Mouse (Mus musculus): ENCODE measurements at regions not wholly inside any gene's neighbourhood (a gene's known extent, or its start where the extent isn't known, plus 50 kb on each side); places are given as distances from the start of the nearest gene placed in this dataset.

DNA sequence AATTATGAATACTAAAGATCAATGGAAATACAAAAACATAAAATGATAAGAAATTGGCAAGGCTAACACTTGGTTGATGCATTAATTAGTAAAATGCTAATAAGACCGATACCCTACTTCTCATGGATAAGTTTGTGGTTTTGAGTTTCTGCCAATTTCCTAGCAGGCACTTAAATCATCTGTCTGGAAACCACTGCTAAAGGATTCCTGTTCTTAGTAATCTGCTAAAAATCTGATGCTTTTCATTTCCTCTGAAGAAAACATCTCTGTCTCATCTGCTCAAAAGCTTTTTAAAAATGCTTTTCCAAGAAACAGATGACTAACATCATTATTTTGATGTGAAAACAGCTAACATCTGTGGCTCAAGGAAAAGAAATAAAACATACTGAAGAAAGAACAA is 321.4 kb upstream of the Pcdh7 start:
- WGBS = 48% methylated on average over 1 of the region's 1 CpGs
- Histone ChIP-seq H3K4me1 (ENCODE audit: insufficient read depth, low read length) (no peaks in the 10 kb centered on the region), H3K36me3 (ENCODE audit: insufficient read depth, low read length) (no peaks in the 10 kb centered on the region), H3K9me3 (ENCODE audit: low read length) (no peaks in the 10 kb centered on the region), H3K27me3 (ENCODE audit: insufficient read depth, low read length) (no peaks in the 10 kb centered on the region), H3K9ac (replicated peaks; ENCODE audit: low read length) (no peak overlapping the region), H3K27ac (no peak overlapping the region), H3K4me3 (ENCODE audit: low read length) (no peak overlapping the region), H3K4me2 (ENCODE audit: low read depth, low read length) (no peak overlapping the region)
- ATAC-seq = no peak
- no peak for DNase-seq (ENCODE audit: low spot score)
- TF ChIP-seq CTCF (IDR thresholded peaks at IDR 0.05; ENCODE audit: low read depth) = no peak

GRCm38 (mm10) chr5:57418216-57418615 is 299.6 kb upstream of the Pcdh7 start:
- no peak for TF ChIP-seq CTCF (IDR thresholded peaks at IDR 0.05; ENCODE audit: low read depth)
- no peak overlapping the region for H3K4me3 ChIP-seq (ENCODE audit: low read length)
- 57% methylated on average over 2 of the region's 2 CpGs for WGBS
- H3K4me1 ChIP-seq (ENCODE audit: insufficient read depth, low read length) = no peaks in the 10 kb centered on the region
- DNase-seq (ENCODE audit: low spot score) = peak; percentile 38
- ATAC-seq = peak; percentile 53; the same call in 1 of the 2 replicates
- H3K27ac ChIP-seq = no peak overlapping the region
- no peaks in the 10 kb centered on the region for H3K27me3 ChIP-seq (ENCODE audit: insufficient read depth, low read length)
- H3K9me3 ChIP-seq (ENCODE audit: low read length) = no peaks in the 10 kb centered on the region
- H3K36me3 ChIP-seq (ENCODE audit: insufficient read depth, low read length) = no peaks in the 10 kb centered on the region
- no peak overlapping the region for H3K4me2 ChIP-seq (ENCODE audit: low read depth, low read length)
- no peak overlapping the region for H3K9ac ChIP-seq (replicated peaks; ENCODE audit: low read length)

DNA sequence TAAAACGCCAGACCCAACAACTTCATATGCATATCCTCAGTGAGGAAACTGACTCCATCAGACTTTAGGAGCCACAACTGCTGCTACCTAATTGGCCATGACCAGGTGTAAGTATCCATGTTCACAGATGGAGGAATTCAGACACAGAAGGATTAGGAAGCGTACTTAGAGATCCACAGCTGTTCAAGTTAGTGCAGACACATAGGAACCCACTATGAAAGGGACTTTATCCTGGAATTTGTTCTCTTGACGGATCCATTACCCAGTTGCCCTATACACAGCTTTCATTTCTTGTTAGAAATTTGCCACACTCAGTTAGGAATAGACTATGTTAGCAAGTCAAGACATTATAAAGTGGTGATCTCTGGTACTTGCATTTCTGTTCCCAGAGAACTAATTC is 266.7 kb upstream of the Pcdh7 start:
- H3K36me3 ChIP-seq (ENCODE audit: insufficient read depth, low read length) = no peaks in the 10 kb centered on the region
- WGBS = 81% methylated on average over 3 of the region's 3 CpGs

DNA sequence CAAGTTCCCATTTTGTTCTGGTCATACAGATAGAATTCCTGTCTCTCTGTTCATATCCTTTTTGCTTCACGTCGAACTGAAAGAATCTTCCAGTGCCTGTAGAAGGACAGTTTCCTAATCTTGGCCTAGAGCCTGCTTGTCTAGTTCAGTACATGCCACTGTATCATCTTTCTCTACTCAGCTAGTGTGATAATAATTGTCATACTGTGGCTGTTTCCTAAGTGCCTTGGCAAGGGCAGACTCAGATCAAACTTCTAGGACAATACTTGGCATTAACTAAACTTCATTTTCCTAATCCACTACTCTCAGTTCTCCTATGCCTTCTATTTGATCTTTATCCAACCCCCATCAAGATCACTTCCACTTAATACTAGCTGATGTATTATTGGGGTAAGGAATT is 266.3 kb upstream of the Pcdh7 start:
- no peak overlapping the region for H3K4me3 ChIP-seq (ENCODE audit: low read length)
- no peaks in the 10 kb centered on the region for H3K36me3 ChIP-seq (ENCODE audit: insufficient read depth, low read length)
- TF ChIP-seq CTCF (IDR thresholded peaks at IDR 0.05; ENCODE audit: low read depth) = no peak
- no peak overlapping the region for H3K27ac ChIP-seq
- no peak for DNase-seq (ENCODE audit: low spot score)
- ATAC-seq = no peak
- WGBS = 90% methylated on average over 2 of the region's 2 CpGs
- no peak overlapping the region for H3K9ac ChIP-seq (replicated peaks; ENCODE audit: low read length)
- H3K27me3 ChIP-seq (ENCODE audit: insufficient read depth, low read length) = no peaks in the 10 kb centered on the region
- no peak overlapping the region for H3K4me2 ChIP-seq (ENCODE audit: low read depth, low read length)
- no peaks in the 10 kb centered on the region for H3K4me1 ChIP-seq (ENCODE audit: insufficient read depth, low read length)
- H3K9me3 ChIP-seq (ENCODE audit: low read length) = no peaks in the 10 kb centered on the region

More for the DNA sequence above, 266.7 kb upstream of the Pcdh7 start:
- Histone ChIP-seq H3K27me3 (ENCODE audit: insufficient read depth, low read length) (no peaks in the 10 kb centered on the region), H3K9ac (replicated peaks; ENCODE audit: low read length) (no peak overlapping the region), H3K4me3 (ENCODE audit: low read length) (no peak overlapping the region), H3K4me1 (ENCODE audit: insufficient read depth, low read length) (no peaks in the 10 kb centered on the region), H3K4me2 (ENCODE audit: low read depth, low read length) (no peak overlapping the region), H3K9me3 (ENCODE audit: low read length) (no peaks in the 10 kb centered on the region), H3K27ac (no peak overlapping the region)
- no peak for ATAC-seq
- no peak for TF ChIP-seq CTCF (IDR thresholded peaks at IDR 0.05; ENCODE audit: low read depth)
- no peak for DNase-seq (ENCODE audit: low spot score)

- no peaks in the 10 kb centered on the region for H3K27me3 ChIP-seq (ENCODE audit: insufficient read depth, low read length)
- no peak overlapping the region for H3K4me3 ChIP-seq (ENCODE audit: low read length)
- DNase-seq (ENCODE audit: low spot score) (peak; percentile 7), ATAC-seq (no peak)
- no peaks in the 10 kb centered on the region for H3K4me1 ChIP-seq (ENCODE audit: insufficient read depth, low read length)
- 12% methylated on average over 3 of the region's 3 CpGs for WGBS
- TF ChIP-seq CTCF (IDR thresholded peaks at IDR 0.05; ENCODE audit: low read depth) = no peak
- H3K4me2 ChIP-seq (ENCODE audit: low read depth, low read length) = no peak overlapping the region
- H3K9me3 ChIP-seq (ENCODE audit: low read length) = no peaks in the 10 kb centered on the region
- no peak overlapping the region for H3K27ac ChIP-seq
- no peak overlapping the region for H3K9ac ChIP-seq (replicated peaks; ENCODE audit: low read length)
- H3K36me3 ChIP-seq (ENCODE audit: insufficient read depth, low read length) = no peaks in the 10 kb centered on the region
Measured at GRCm38 (mm10) chr5:57474978-57475377, 242.8 kb upstream of the Pcdh7 start.

- no peak overlapping the region for H3K27ac ChIP-seq
- H3K4me2 ChIP-seq (ENCODE audit: low read depth, low read length) = no peak overlapping the region
- no peak overlapping the region for H3K4me3 ChIP-seq (ENCODE audit: low read length)
- no peak for DNase-seq (ENCODE audit: low spot score)
- no peaks in the 10 kb centered on the region for H3K4me1 ChIP-seq (ENCODE audit: insufficient read depth, low read length)
- no peak for TF ChIP-seq CTCF (IDR thresholded peaks at IDR 0.05; ENCODE audit: low read depth)
- H3K9me3 ChIP-seq (ENCODE audit: low read length) = no peaks in the 10 kb centered on the region
- no peaks in the 10 kb centered on the region for H3K36me3 ChIP-seq (ENCODE audit: insufficient read depth, low read length)
- no peak overlapping the region for H3K9ac ChIP-seq (replicated peaks; ENCODE audit: low read length)
- H3K27me3 ChIP-seq (ENCODE audit: insufficient read depth, low read length) = no peaks in the 10 kb centered on the region
- ATAC-seq = no peak
Measured at GRCm38 (mm10) chr5:57477860-57478259, 239.9 kb upstream of the Pcdh7 start.
